Mouse (Mus musculus) inflammation-experienced regulatory T-cells, adult 6 months (primary cell): ENCODE measurements around the gene Spag6. TPM values are rescaled to one million over a fixed set of nuclear protein-coding genes. Genes with fewer than 3 reads are reported as not detected.

Experiments
- ATAC-seq: one replicate; pipeline ENCODE4 v1.8.0; 2017
- polyA plus RNA-seq, 3 experiments: library from polyadenylated mRNA; unstranded; fragments of 100-300 nt; shearing (Covaris generic); gene quantifications; one replicate each; pipeline ENCODE4 v1.2.1; 2017

Spag6 gene
- polyA plus RNA-seq, result not detected

DNA sequence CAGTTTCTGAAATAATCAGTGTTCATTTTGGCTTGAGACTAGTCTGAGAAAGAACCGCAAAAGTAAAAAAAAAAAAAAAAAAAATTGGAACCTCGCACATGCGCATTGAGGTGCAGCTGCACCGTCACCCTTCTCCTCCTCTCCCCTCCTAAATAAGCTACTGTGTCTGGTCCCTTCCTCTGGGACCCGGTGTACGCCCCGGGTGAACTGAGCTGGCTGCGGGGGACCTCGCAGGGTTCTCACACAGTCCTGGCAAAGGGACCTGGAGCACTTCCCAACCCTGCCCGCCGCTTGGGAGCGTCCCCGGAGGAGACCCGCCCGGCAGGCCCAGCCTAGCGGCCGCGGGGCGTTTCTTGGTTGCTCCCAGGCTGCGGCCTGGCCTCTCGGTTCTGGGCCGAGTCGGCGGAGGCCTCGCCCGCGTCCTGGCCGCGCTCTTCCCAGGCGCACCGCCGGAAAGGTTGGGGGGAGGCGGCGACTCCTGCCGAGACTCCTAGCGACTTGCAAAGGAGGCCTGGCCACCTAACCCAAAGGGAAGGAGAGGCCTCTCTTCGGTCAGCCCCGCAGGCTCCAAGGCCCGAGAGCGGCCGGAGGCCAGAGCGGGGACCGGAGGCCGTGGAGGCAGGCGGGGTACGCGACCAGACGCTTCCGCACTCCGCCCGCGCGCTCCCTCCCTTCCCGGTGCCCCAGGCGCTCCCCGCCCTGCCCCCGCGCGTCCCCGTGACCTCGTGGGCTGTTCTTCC is at the start of gene Spag6:
TSS of gene Spag6 (plus strand) at position 162 of the 740 bp plus-strand sequence.
- ATAC-seq, result peak; percentile 42

DNA sequence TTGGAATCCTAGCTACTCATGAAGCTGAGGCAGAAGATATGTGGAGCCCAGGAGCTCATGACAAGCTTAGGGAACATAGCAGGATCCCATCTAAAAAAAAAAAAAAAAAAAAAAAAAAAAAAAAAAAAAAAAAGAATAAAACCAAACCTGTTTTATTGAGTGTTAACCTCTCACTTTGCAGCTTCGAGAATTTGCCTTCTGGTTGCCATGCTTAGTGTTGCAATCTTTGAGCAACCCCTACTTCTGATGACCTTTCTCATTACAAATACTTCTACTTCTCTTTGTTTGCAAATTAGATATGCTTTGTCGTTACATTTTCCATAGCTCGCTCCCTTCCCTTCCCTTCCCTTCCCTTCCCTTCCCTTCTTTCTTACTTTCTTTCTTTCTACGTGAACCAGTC is 45.3 kb upstream of the Spag6 start:
- ATAC-seq, result no peak

DNA sequence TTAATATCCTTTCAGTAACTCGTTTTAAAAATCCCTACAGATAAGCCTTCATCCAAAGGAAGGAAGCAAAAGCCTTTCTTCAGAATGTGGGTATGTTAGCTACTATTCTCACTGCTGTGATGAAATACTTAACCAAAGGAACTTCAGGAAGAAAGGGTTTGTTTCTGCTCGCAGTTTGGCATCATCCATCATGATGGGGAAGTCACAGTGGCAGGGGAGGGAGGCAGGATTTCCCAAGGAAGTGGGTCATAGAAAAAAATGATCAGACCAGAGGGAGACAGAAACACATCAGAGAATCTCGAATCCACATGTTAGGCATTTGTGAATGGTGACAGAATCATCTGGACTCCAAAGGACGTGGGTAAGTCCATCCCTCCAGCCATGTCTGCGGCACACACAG is 39.0 kb upstream of the Spag6 start:
- no peak for ATAC-seq

GRCm38 (mm10) chr2:18664003-18664402 is 29.8 kb upstream of the Spag6 start:
- peak; percentile 99 for ATAC-seq

DNA sequence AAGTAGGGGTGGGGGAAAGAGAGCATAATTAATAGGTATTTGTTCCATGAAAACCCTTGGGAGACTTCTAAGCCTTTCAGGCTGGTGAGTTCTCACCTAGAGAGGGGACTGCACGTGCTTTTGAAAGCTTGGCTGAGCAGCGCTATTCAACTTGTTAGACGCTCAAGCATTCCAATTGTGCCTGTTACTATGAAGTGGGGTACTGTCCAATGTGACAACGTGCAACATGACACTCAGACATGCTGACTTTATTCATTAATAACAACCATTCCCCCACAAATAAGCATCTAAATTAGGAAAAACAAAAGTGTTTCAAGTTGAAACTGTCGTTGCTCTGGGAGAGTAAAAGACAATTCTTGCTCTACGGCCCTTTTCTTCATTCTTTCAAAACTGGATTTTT is 22.8 kb upstream of the Spag6 start:
- no peak for ATAC-seq

DNA sequence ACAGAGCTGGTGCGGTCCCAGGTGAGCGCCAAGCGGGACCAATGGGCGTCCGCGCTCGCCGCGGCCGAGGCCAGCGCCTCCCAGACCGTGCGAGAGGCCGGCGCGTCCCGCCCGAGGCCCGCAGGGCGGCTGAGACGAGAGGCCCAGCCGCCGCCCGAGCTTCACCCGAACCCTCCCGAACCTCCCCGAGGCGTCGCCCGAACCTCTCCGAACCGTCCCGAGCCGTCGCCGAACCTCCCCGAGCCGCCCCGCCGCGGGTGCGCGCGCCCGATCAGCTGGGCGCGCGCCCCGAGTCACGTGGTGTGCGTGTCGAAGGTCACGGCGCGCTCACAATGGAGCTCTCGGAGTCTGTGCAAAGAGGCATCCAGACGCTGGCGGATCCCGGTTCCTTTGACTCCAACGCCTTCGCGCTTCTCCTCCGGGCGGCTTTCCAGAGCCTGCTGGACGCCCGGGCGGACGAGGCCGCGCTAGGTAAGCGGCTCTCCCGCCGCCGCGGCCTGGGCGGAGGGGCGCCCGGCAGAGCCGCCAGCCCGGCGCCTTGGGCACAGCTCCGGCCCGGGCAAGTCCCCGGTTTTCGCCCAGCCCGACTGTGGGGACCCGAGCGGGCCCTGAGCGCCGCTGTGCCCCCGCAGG is 21.6 kb upstream of the Spag6 start, which contains the start of gene Commd3:
TSS of gene Commd3 (plus strand) at position 252 of the 633 bp plus-strand sequence.
- ATAC-seq, result peak; percentile 90

DNA sequence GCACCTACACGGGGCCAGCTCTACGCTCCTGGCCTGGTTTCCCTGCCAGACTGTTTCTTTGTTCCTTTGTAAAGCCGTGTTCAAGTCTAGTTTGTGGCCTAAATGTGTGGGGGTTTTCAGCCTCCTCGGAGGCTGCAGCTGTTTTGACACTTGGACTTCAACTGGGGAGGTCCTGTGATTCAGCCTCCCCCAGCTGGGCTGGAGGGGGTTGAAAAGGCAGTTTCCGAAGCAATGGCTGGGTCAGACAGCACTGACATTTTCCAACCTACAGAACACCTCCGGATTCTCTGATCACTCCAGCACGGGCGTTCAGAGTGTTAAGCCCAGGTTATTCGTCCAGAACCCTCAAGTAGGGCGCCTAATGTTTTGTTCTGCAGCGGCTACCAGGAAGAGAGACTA is 21.1 kb upstream of the Spag6 start:
- ATAC-seq, result no peak

DNA sequence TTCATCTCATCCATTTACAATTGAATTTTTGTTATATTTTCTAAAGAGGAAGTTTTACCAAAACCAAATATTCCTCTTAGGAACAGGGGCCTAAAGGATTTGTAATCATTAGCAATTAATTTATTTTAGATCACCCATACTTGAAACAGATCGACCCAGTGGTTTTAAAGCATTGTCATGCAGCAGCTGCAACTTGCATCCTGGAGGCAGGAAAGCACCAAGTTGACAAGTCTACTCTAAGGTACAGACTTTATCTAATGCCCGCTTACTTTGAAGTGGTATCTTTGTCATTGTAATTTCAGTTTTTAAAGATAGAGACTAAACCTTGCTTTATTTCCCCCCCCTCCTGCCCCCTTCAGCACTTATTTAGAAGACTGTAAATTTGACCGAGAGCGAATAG is 20.1 kb upstream of the Spag6 start:
- ATAC-seq, result no peak

- ATAC-seq, result no peak
Measured at GRCm38 (mm10) chr2:18674193-18674902, 19.5 kb upstream of the Spag6 start.

- no peak for ATAC-seq
Measured at GRCm38 (mm10) chr2:18675681-18676456, 18.0 kb upstream of the Spag6 start.

DNA sequence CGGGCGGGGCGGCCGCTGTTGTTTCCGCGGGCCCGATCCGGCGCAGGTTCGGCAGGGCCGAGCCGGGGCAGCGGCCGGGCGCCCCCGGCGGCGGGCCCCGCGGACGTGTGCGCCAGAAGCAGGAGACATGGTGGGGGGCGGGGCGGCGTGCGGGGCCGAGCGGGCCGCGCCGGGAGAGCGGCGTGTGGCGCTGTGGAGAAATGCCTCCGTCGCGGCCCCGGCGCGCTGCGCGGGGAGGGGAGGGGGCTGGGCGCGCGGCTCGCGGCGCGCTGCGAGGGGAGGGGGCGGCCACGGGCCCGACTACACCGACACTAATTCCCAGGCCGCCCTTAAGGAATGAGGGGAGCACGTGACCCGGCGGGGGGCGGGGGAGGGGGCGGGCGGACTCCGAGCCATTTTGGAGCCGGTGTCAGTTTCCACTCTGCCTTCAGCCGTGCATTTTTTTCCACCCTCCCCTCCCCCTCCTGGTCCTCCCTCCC is 17.3 kb upstream of the Spag6 start:
- peak; percentile 4 for ATAC-seq

DNA sequence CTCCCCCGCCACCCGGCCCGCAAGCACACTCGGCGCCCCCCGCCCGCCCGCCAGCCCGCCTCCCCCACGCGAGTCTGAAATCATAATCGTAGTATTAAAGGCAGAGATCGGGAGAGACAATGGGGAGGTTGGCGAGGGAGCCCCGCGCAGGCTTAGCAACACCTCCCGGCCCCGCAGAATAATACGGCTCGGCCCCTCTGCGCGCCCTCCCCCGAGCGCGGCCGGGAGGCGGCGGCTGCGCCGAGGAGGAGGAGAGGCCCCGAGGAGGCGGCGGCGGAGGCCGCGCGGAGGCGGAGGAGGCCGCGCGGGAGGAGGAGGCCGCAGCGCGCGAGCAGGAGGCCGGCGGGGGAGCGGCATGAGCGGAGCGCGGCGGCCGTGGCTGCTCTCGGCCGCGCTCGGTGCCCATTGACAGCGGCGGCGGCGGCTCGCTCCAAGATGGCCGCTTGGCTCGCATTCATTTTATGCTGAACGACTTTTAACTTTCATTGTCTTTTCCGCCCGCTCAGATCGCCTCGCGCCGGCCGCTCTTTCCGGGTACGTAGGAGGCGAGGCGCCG is 16.8 kb upstream of the Spag6 start, which contains the start of gene Bmi1:
TSS of gene Bmi1 (plus strand) at position 83 of the 556 bp plus-strand sequence.
- peak; percentile 15 for ATAC-seq

GRCm38 (mm10) chr2:18677631-18678471 is 16.0 kb upstream of the Spag6 start:
- peak; percentile 11 for ATAC-seq

DNA sequence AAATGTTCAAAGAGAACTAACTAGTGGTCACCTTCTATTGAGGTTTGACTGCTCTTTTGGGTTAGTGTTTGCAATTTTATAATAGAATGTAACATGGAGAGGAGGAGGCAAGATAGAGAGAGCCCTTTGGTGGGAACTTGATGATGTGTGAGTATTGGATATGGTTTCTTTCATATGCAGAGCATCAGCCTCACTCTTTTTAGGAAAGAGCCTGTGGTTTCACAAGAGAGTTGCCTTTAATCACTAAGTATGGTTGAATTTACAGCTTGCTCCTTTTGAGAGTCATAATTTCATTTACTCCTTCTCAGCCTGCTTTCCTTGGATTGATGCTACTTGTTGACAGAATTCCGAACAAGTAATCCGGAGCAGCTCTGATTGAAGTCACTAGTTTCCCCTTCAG is 14.1 kb upstream of the Spag6 start:
- ATAC-seq, result no peak

DNA sequence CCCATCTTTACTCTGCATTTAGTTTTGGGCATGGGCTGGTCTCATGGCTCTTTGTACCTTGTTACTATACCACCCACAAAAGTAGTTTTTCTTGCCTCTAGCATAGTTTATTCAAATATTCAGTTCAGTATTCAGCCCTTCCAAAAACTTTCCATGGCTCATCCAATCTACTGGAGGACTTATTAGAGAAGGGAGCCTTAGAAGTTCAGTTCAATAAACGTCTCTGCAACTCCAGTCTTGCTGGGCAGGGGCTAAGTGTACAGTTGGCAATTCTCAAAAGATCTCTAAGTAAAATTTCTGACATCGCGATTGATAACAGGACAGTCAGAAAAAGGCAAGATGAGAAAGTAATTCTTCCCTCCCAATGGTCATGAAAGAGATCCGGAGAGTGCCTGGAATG is 13.3 kb upstream of the Spag6 start:
- ATAC-seq, result no peak

DNA sequence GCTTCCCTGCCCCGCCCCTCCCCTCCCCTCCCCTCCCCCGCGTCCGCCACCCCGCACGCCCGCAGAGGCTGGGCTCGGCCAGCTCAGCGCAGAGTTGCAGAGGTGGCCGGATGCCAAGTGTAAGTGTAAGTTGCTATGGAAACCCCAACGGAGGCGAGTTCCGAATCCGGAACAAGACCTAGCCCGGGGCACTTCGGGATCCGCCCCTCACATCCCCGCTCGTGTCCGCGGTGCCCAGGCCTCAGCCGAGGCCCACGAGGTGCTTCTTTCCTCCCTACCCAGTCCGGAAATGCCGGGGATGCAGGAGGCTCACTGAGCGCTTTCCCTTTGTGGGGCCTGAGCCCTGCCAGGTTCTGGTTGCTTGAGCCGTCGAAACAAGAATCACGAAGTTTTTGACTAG is 12.9 kb upstream of the Spag6 start:
- ATAC-seq, result peak; percentile 52

GRCm38 (mm10) chr2:18684062-18684461 is 9.8 kb upstream of the Spag6 start:
- ATAC-seq, result no peak

GRCm38 (mm10) chr2:18686386-18686785 is 7.4 kb upstream of the Spag6 start:
- ATAC-seq, result no peak

GRCm38 (mm10) chr2:18686826-18687519 is 6.9 kb upstream of the Spag6 start:
- no peak for ATAC-seq

GRCm38 (mm10) chr2:18687671-18688170 is 6.1 kb upstream of the Spag6 start:
- peak; percentile 37 for ATAC-seq
